Mouse (Mus musculus) C2C12 (cell line): Measurements from ENCODE around the gene Hist1h3f.

ENCODE experiments used
- CEBPB ChIP-seq: IDR thresholded peaks from one replicate; pipeline ENCODE4 v1.6.1; 2011; ENCODE audit warnings: low read depth, mild to moderate bottlenecking, control low read depth, moderate library complexity
- CTCF ChIP-seq: IDR thresholded peaks from one replicate; pipeline ENCODE4 v1.5.1; 2011; ENCODE audit not compliant: control insufficient read depth, insufficient read depth, insufficient read length
- FOSL1 ChIP-seq: IDR thresholded peaks from one replicate; pipeline ENCODE4 v1.8.0; 2011; ENCODE audit warnings: mild to moderate bottlenecking, low read length; ENCODE audit not compliant: poor library complexity, insufficient read depth, severe bottlenecking
- MAX ChIP-seq: IDR thresholded peaks from one replicate; pipeline ENCODE4 v1.6.1; 2011; ENCODE audit warnings: mild to moderate bottlenecking, control low read depth
- MYOD1 ChIP-seq: IDR thresholded peaks from one replicate; pipeline ENCODE4 v1.6.1; 2011; ENCODE audit warnings: low read depth; ENCODE audit not compliant: control insufficient read depth, insufficient read length
- MYOG ChIP-seq: IDR thresholded peaks from one replicate; pipeline ENCODE4 v1.6.1; 2011; ENCODE audit not compliant: control insufficient read depth, insufficient read length; ENCODE audit errors: extremely low read depth
- USF1 ChIP-seq: IDR thresholded peaks from one replicate; pipeline ENCODE4 v1.6.1; 2011; ENCODE audit warnings: low read depth, mild to moderate bottlenecking, control low read depth, moderate library complexity

DNA sequence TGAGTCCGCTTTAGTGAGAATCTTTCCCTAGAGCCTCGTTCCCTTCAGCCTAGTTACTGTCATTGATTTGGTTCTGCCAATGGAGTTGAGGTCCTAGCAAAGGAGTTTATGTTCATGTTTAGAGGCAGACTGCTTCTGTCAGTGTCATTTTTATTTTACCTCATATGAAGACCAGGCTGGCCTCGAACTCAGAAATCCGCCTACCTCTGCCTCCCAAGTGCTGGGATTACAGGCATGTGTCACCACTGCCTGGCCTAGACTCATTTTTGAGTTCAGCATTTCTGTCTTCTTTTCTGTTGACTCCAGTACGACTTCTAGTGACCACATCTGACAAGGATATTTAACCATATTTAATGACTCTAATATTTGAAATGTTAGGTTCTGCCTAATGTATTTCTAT, 28.6 kb upstream of the Hist1h3f start:
- TF ChIP-seq CEBPB (no peak), CTCF (no peak), MYOG (no peak), MYOD1 (no peak), MAX (no peak), FOSL1 (no peak), USF1 (no peak)
